Mouse (Mus musculus) small intestine, adult 10 weeks (tissue): ENCODE results near the gene Dio2. TPM values are rescaled to one million over a fixed set of nuclear protein-coding genes. Genes with fewer than 3 reads are reported as not detected.

Source experiments
- polyA plus RNA-seq: library from polyadenylated mRNA; stranded (reverse); fragments of 350-450 nt; fragmentation: Illumina TruSeq; extraction: RNeasy Lipid Tissue Mini Kit (QIAGEN cat#74804); gene quantifications from one replicate; pipeline ENCODE4 v1.2.3, GENCODE M21; 2014; ENCODE audit warnings: low replicate concordance

Gene Dio2
- 0.67 TPM for polyA plus RNA-seq

DNA sequence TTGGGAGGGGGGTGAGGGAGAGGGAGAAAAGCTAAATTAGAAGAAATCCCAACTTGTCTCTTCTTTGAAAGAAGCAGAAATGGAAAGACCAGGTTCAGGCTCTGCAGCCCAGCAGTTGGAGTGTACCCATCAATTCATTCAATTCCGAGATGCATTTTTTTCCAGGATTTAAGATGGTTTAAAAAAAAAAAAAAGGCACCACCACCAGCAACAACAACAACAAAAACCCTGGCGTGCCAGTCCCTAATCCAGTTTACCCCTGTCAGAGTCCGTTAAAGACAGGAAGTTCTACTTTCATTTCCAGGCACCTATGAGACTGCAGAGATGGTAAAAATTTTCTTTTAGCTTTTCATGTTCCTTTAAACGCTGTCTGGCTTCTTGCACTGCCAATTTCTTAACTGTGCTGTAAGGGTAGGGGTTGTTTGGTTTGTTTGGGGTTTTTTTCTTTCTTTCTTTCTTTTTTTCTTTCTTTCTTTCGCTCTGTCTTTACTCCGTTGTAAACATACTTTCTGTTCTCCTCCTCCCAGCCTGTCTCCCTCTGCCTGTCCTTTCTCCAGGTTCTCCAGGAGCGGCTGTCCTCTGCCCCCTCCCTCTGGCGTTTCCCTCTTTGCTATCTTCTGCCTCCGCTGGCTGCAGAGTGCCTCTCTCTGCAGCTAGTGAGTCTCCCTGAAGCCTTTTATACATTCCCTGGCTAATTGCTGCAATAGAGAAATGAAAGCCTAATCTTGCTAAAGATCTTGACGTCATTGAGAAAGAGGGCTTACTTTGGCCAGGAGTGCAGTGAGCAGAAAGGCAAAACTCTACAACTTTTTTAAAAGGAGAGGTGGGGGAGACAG is at the start of gene Dio2:
Gene Dio2, minus strand, starts transcription at position 51 of the 836 bp plus-strand sequence.

